Comparison of ENCODE assay signal across 10 mouse cellular contexts in the genomic region with DNA sequence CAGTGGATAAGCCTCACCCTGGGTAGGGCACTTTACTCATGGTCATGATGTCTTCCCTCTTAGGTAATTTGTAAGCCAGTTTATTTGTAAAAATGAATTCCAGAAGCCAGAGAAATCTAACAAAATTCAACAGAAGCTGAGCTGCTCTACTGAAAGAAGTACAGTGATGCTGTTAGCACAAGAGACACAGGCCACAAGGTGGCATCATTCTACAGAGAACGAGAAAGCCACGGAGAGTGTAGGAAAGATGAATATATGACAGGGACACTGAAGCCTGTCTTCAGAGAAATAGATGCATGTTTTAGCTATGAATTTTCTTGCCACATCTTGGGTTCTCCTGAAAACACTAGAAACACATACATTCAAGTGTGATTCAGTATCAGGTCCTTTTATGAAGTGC. TPM values are rescaled to one million over a fixed set of nuclear protein-coding genes. Genes with fewer than 3 reads are reported as not detected.
DNase-seq lines count a peak whose midpoint lies in the region.
"Had no signal": no experiment of that assay in that cellular context is flagged by ENCODE, and none has a peak within 500 bp of the region (broad histone marks: within the 10 kb centered on the region; RNA-seq: fewer than 3 reads in every experiment).

No protein-coding gene starts in this region.

- DNase-seq in adrenal gland, adult (ENCODE audit: inconsistent age in 2 of 2, low spot score in 1 of 2), result peak; percentile 5 to 69
- no peak for DNase-seq in adrenal gland, postnatal 4 days (ENCODE audit: low spot score in 2 of 2)
- DNase-seq in ovary, postnatal 14 days (ENCODE audit: low spot score), result peak; percentile 14
- DNase-seq in ovary, postnatal 10 days (ENCODE audit: low spot score), result no peak
- peak; percentile 7 for DNase-seq in embryo, embryonic 9.5 days (ENCODE audit: extremely low spot score)
- peak; percentile 27 for DNase-seq in large intestine, adult 2 months (ENCODE audit: low read depth, low spot score)
- DNase-seq in lung, postnatal 10 days, result peak; percentile 30
- DNase-seq in spleen, adult 18-20 months, result no peak

- 12% methylated on average over 2 of the region's 2 CpGs for WGBS in large intestine, adult 2 months

RNA-seq across cellular contexts. Expression of gene Gm438, which starts 20.7 kb away (rescaled TPM):
- not detected for total RNA-seq in adrenal gland, postnatal 4 days (2021)
- polyA plus RNA-seq in large intestine, adult 2 months (2012; rRNA removed), result not detected in 2 replicates
- polyA plus RNA-seq: erythroblast, embryonic 14.5 days; macrophage had no signal

RNA-seq across cellular contexts. Expression of gene Gm13178, which starts 44.5 kb away (rescaled TPM):
- total RNA-seq in adrenal gland, postnatal 4 days (2021), result under 1 TPM in 1 of 2 experiments, not detected in 1; 0.42 TPM
- polyA plus RNA-seq in large intestine, adult 2 months (2012; rRNA removed), result not detected in 2 replicates
- polyA plus RNA-seq: erythroblast, embryonic 14.5 days; macrophage had no signal

Comparison
In these comparisons a context has a peak if more than half of its experiments do, and no peak if none do; other contexts are left out.
1. DNase-seq: peak in adrenal gland, adult (2 of 2), ovary, postnatal 14 days (single experiment), embryo, embryonic 9.5 days (single experiment), large intestine, adult 2 months (single experiment) and lung, postnatal 10 days (single experiment); none in adrenal gland, postnatal 4 days (0 of 2), ovary, postnatal 10 days (single experiment) and spleen, adult 18-20 months (0 of 2).